ENCODE assay signal across 23 mouse cellular contexts in the genomic region with DNA sequence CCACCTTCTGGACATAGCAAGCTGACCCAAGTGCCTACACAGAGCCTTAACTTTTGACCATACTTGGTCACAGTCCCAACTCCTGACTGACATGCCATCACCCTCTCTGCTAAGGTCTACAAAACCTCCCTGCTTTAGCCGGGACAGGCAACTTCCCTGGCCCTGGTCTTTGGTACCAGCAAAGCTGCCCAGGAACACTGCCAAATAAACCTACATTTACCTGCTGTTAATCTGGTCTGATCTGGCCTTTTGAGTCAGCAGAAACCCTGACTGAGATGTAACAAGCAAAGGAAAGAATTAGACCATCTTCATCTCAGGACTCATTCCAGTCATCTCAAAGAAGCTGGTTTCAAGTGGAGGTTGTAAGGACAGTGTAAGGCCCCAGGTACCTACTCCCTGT.
"Had no signal": no experiment of that assay in that cellular context is flagged by ENCODE, and none has a peak within 500 bp of the region (broad histone marks: within the 10 kb centered on the region; RNA-seq: fewer than 3 reads in every experiment).

No protein-coding gene starts in this region.

- H3K36me3 ChIP-seq: limb, embryonic 12.5 days; limb, embryonic 15.5 days; midbrain, embryonic 12.5 days; midbrain, embryonic 15.5 days; neural tube, embryonic 12.5 days; neural tube, embryonic 15.5 days had no signal

- ATAC-seq: liver, postnatal 0 days; lung, postnatal 0 days; midbrain, embryonic 15.5 days had no signal

- H3K4me2 ChIP-seq: limb, embryonic 12.5 days; limb, embryonic 15.5 days; liver, embryonic 11.5 days; lung, embryonic 14.5 days; midbrain, embryonic 12.5 days; midbrain, embryonic 15.5 days; neural tube, embryonic 12.5 days; neural tube, embryonic 15.5 days had no signal

- H3K9ac ChIP-seq: limb, embryonic 12.5 days; limb, embryonic 15.5 days; liver, embryonic 14.5 days; liver, postnatal 0 days; lung, embryonic 14.5 days; midbrain, embryonic 12.5 days; midbrain, embryonic 15.5 days; neural tube, embryonic 12.5 days; neural tube, embryonic 15.5 days had no signal

- H3K4me3 ChIP-seq: limb, embryonic 12.5 days; limb, embryonic 15.5 days; midbrain, embryonic 12.5 days; midbrain, embryonic 15.5 days; neural tube, embryonic 12.5 days; neural tube, embryonic 15.5 days had no signal

- DNase-seq: kidney, postnatal 10 days; kidney, postnatal 36 days; layer of hippocampus, postnatal 36 days; left cerebral cortex, postnatal 4 days; liver, postnatal 0 days; lung, embryonic 14.5 days; right cerebral cortex, adult 18-20 months; right cerebral cortex, postnatal 14 days; right cerebral cortex, postnatal 4 days; thymus, adult 2 months; thymus, postnatal 14 days; thymus, postnatal 4 days had no signal

- H3K27ac ChIP-seq: limb, embryonic 12.5 days; limb, embryonic 15.5 days; liver, embryonic 14.5 days; macrophage; midbrain, embryonic 12.5 days; midbrain, embryonic 15.5 days; neural tube, embryonic 12.5 days; neural tube, embryonic 15.5 days; stomach, postnatal 0 days had no signal

- H3K9me3 ChIP-seq: limb, embryonic 12.5 days; limb, embryonic 15.5 days; midbrain, embryonic 12.5 days; midbrain, embryonic 15.5 days; neural tube, embryonic 12.5 days; neural tube, embryonic 15.5 days had no signal

- H3K4me1 ChIP-seq: limb, embryonic 12.5 days; limb, embryonic 15.5 days; midbrain, embryonic 12.5 days; midbrain, embryonic 15.5 days; neural tube, embryonic 12.5 days; neural tube, embryonic 15.5 days had no signal

- H3K27me3 ChIP-seq: limb, embryonic 12.5 days; limb, embryonic 15.5 days; midbrain, embryonic 12.5 days; midbrain, embryonic 15.5 days; neural tube, embryonic 12.5 days; neural tube, embryonic 15.5 days had no signal
